Mouse (Mus musculus): ENCODE results near the gene Fndc8. TPM values are rescaled to one million over a fixed set of nuclear protein-coding genes. Genes with fewer than 3 reads are reported as not detected.
"Not testable (repeated sequence)": the region's sequence is repeated elsewhere in the genome, so short reads cannot be mapped to it uniquely, and the experiment has no call there.

Fndc8 gene
- polyA plus RNA-seq, 1 experiment = not detected

- DNase-seq (ENCODE audit: extremely low spot score in 1 of 2, low spot score in 1 of 2) = no peak
Observed at GRCm38 (mm10) chr11:82910250-82910649, 18.3 kb downstream of the Fndc8 start, which contains the start of gene Unc45b. Unc45b (plus strand) TSS chr11:82910550.

GRCm38 (mm10) chr11:82910679-82911389 is 18.9 kb downstream of the Fndc8 start:
- DNase-seq (ENCODE audit: extremely low spot score in 1 of 2, low spot score in 1 of 2) = no peak

GRCm38 (mm10) chr11:82914711-82915352 is 22.9 kb downstream of the Fndc8 start:
- peak in 1 of 2 experiments; percentile 86 for DNase-seq (ENCODE audit: extremely low spot score in 1 of 2, low spot score in 1 of 2)

DNA sequence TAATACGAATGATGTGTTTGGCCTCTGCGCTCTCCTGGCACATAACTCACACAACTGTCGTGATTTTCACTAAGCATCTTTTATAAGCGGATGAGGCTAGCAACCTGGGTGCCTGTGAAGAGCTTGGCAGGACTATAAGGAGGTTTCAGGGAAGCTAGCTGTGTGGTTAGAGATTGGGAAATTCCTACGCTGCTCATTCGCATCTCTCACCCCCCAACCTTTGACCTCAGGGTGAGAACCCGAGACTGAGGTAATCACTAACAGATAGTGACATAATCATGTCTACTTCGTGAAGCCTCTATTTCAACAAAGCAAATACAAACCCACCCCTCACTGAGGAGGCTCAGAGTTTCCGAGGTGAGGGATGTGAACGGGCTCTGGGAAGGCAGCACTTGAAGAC is 28.8 kb downstream of the Fndc8 start:
- DNase-seq (ENCODE audit: extremely low spot score in 1 of 2, low spot score in 1 of 2) = no peak

GRCm38 (mm10) chr11:82921691-82922090 is 29.8 kb downstream of the Fndc8 start:
- DNase-seq (ENCODE audit: extremely low spot score in 1 of 2, low spot score in 1 of 2) = no peak

DNA sequence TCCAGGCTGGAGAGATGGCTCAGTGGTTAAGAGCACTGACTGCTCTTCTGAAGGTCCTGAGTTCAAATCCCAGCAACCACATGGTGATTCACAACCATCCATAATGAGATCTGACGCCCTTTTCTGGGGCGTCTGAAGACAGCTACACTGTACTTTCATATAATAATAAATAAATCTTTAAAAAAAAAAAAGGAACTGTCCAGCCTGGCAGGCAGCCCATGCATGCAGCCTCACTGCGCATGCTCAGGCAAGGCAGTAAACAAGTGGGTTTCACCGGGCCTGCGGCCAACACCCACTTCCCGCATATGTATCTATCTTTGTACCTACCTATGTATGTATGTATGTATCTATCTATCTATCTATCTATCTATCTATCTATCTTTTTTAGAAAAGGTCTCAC is 32.0 kb downstream of the Fndc8 start:
- DNase-seq (ENCODE audit: extremely low spot score in 1 of 2, low spot score in 1 of 2) = not testable (repeated sequence)

- DNase-seq (ENCODE audit: extremely low spot score in 1 of 2, low spot score in 1 of 2) = no peak
Observed at GRCm38 (mm10) chr11:82928897-82929632, 37.1 kb downstream of the Fndc8 start.

DNA sequence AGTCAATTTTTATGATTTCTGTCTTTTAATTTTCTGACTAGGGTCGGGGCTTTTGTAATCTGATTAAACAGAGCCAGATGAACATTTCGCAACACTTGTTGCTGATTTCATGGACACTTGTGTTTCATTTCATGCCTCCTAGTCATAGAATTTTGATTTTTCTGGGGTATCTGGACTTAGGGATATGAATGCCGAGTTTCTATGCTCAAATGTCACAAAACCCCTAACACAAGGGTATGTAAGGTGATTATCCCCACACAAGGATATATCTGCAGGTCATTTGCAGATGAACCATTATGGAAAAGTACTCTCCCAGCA is 37.7 kb downstream of the Fndc8 start:
- no peak for DNase-seq (ENCODE audit: extremely low spot score in 1 of 2, low spot score in 1 of 2)

- DNase-seq (ENCODE audit: extremely low spot score in 1 of 2, low spot score in 1 of 2) = not testable (repeated sequence)
Observed at GRCm38 (mm10) chr11:82930391-82930955, 38.5 kb downstream of the Fndc8 start.

DNA sequence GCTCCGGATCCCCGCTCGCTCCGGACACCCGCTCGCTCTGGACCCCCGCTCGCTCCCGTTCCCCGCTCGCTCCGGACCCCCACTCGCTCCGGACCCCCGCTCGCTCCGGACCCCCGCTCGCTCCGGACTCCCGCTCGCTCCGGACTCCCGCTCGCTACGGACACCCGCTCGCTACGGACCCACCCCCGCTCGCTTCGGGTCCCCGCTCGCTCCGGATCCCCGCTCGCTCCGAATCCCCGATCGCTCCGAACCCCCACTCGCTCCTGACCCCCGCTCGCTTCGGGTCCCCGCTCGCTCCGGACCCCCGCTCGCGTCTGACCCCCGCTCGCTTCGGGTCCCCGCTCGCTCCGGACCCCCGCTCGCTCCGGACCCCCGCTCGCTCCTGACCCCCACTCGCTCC is 39.2 kb downstream of the Fndc8 start:
- not testable (repeated sequence) for DNase-seq (ENCODE audit: extremely low spot score in 1 of 2, low spot score in 1 of 2)

DNA sequence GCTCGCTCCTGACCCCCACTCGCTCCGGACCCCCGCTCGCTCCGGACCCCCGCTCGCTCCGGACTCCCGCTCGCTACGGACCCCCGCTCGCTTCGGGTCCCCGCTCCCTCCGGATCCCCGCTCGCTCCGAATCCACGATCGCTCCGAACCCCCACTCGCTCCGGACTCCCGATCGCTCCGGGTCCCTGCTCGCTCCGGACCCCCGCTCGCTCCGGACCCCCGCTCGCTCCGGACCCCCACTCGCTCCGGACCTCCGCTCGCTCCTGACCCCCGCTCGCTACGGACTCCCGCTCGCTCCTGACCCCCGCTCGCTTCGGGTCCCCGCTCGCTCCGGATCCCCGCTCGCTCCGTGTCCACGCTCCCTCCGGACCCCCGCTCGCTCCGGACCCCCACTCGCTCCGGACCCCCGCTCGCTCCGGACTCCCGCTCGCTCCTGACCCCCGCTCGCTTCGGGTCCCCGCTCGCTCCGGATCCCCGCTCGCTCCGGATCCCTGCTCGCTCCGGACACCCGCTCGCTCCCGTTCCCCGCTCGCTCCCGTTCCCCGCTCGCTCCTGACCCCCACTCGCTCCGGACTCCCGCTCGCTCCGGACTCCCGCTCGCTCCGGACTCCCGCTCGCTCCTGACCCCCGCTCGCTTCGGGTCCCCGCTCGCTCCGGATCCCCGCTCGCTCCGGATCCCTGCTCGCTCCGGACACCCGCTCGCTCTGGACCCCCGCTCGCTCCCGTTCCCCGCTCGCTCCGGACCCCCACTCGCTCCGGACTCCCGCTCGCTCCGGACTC is 39.9 kb downstream of the Fndc8 start:
- not testable (repeated sequence) for DNase-seq (ENCODE audit: extremely low spot score in 1 of 2, low spot score in 1 of 2)

GRCm38 (mm10) chr11:82933186-82933585 is 41.3 kb downstream of the Fndc8 start:
- no peak for DNase-seq (ENCODE audit: extremely low spot score in 1 of 2, low spot score in 1 of 2)

DNA sequence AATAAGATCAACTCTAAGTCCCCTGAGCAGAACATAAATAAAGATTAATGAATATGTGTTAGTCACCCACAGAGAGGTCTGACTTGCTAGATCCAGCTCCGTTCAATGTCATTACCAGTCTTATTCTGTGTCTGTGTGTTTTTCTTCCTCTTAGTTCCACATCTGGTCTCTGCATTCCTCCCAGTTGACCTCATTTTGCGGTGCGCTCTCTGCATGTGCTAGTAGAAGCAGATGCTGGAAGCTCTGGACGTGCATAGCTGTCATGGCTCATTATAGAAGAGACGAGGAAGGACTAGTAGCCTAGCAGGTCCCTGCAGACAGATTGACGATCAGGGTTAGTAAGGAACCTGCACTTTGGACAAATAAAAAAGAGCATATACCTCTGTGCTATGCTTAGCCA is 51.4 kb downstream of the Fndc8 start:
- no peak for DNase-seq (ENCODE audit: extremely low spot score in 1 of 2, low spot score in 1 of 2)

DNA sequence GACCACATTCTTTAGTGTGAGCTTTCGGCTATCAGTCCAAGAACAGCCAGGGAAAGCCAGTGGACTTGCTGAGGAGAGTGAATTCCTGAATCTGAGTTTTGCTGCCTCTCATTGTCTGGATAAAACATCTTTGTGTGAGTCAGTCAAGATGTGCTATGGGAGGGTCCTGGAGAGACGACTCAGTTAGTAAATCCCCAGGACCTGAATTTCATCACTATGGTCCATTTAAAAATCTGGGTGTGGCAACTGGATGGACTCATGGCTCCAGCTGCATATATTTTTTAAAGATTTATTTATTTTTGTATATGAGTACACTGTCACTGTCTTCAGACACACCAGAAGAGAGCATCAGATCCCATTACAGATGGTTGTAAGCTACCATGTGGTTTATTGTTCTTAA is 53.7 kb downstream of the Fndc8 start:
- no peak for DNase-seq (ENCODE audit: extremely low spot score in 1 of 2, low spot score in 1 of 2)

- DNase-seq (ENCODE audit: extremely low spot score in 1 of 2, low spot score in 1 of 2) = no peak
Observed at GRCm38 (mm10) chr11:82947457-82947856, 55.5 kb downstream of the Fndc8 start.

GRCm38 (mm10) chr11:82949036-82949435 is 57.1 kb downstream of the Fndc8 start:
- DNase-seq (ENCODE audit: extremely low spot score in 1 of 2, low spot score in 1 of 2) = no peak

Other genes starting within 250 kb of the Fndc8 start
- 0.13 and 0.18 TPM in 2 replicates for gene Cct6b, start 127.8 kb upstream of the Fndc8 start, polyA plus RNA-seq (2012; rRNA removed)
- gene Zfp830, start 127.8 kb upstream of the Fndc8 start, polyA plus RNA-seq (2012; rRNA removed) = 13.0 and 13.7 TPM in 2 replicates
- 18.6 and 23.3 TPM in 2 replicates for gene Lig3, start 111.0 kb upstream of the Fndc8 start, polyA plus RNA-seq (2012; rRNA removed)
- 7.7 and 8.6 TPM in 2 replicates for gene Rffl, start 20.9 kb upstream of the Fndc8 start, polyA plus RNA-seq (2012; rRNA removed)
- 12.9 TPM in 2 replicates for gene Rad51d, start 1.5 kb upstream of the Fndc8 start, polyA plus RNA-seq (2012; rRNA removed)
- 35.6 and 39.1 TPM in 2 replicates for gene Nle1, start 16.3 kb downstream of the Fndc8 start, polyA plus RNA-seq (2012; rRNA removed)
- 2.0 and 2.5 TPM in 2 replicates for gene Unc45b, start 18.4 kb downstream of the Fndc8 start, polyA plus RNA-seq (2012; rRNA removed)
- 4.6 and 5.1 TPM in 2 replicates for gene Slfn5, start 59.2 kb downstream of the Fndc8 start, polyA plus RNA-seq (2012; rRNA removed)
- gene Slfn9, start 99.7 kb downstream of the Fndc8 start, polyA plus RNA-seq (2012; rRNA removed) = 0.30 and 0.36 TPM in 2 replicates
- 0.68 and 0.92 TPM in 2 replicates for gene Slfn8, start 128.7 kb downstream of the Fndc8 start, polyA plus RNA-seq (2012; rRNA removed)
- 1.6 and 3.2 TPM in 2 replicates for gene Slfn2, start 173.0 kb downstream of the Fndc8 start, polyA plus RNA-seq (2012; rRNA removed)
- 0.08 TPM in 2 replicates for gene Slfn1, start 224.7 kb downstream of the Fndc8 start, polyA plus RNA-seq (2012; rRNA removed)